Comparison of ENCODE assay signal across 1 mouse cellular context in the genomic region with DNA sequence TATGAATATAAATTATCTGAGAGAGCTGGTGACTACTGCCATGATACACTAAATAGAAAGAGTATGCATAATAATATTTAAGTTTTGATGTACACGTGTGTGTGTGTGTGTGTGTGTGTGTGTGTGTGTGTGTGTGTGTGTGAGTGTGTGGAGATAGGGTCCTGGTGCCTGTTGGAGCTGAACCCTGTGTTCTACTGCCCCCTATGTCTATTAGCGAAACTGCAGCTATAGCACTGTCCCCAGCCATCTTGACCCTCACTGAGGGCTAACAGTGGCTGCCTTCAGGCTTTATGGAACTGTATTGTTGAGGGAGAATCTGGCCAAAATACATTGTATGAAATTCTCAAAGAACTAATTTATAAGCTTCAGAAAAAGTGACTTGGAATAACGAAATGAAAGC.
TF ChIP-seq lines count a peak whose summit lies in the region.

No protein-coding gene starts in this region.

TF ChIP-seq in MEL, 35 proteins besides CTCF, POLR2A, EP300 and RAD21 (continued from another document):
- TF ChIP-seq ZKSCAN1 (IDR thresholded peaks at IDR 0.05; ENCODE audit: low read depth, low read length) = no peak
- no peak for TF ChIP-seq MEF2A (IDR thresholded peaks at IDR 0.05; ENCODE audit: extremely low read depth, insufficient replicate concordance, low read depth, low read length, poor library complexity, severe bottlenecking)
- TF ChIP-seq E2F4 (IDR thresholded peaks at IDR 0.05; ENCODE audit: borderline replicate concordance, low read depth, low read length) = no peak
- no peak for TF ChIP-seq HCFC1 (IDR thresholded peaks at IDR 0.05; ENCODE audit: low read depth, low read length)
- no peak for TF ChIP-seq MAZ (IDR thresholded peaks at IDR 0.05; ENCODE audit: low read depth, low read length)
- no peak for TF ChIP-seq CHD1 (IDR thresholded peaks at IDR 0.05; ENCODE audit: low read depth, low read length)
- TF ChIP-seq SMC3 (IDR thresholded peaks at IDR 0.05; ENCODE audit: low read depth, low read length) = no peak
- TF ChIP-seq POLR2AphosphoS2 (IDR thresholded peaks at IDR 0.05; ENCODE audit: low read length) = no peak
- TF ChIP-seq CHD2 (IDR thresholded peaks at IDR 0.05; ENCODE audit: low read length) = no peak
- no peak for TF ChIP-seq TBP (IDR thresholded peaks at IDR 0.05; ENCODE audit: low read depth, low read length)
- no peak for TF ChIP-seq JUND (IDR thresholded peaks at IDR 0.05; ENCODE audit: low read depth, low read length)
- TF ChIP-seq ETS1 (IDR thresholded peaks at IDR 0.05; ENCODE audit: low read depth, low read length) = no peak
- no peak for TF ChIP-seq KAT2A (conservative IDR thresholded peaks at IDR 0.05; ENCODE audit: low read depth, low read length)
- no peak for TF ChIP-seq GATA1 (IDR thresholded peaks at IDR 0.05; ENCODE audit: low read depth, low read length)
- TF ChIP-seq RCOR1 (IDR thresholded peaks at IDR 0.05; ENCODE audit: low read depth, low read length) = no peak
- TF ChIP-seq GABPA (IDR thresholded peaks at IDR 0.05; ENCODE audit: low read depth, low read length) = no peak
TF ChIP-seq in MEL: peak in this region for 0.
